Mouse (Mus musculus) limb, embryonic 14.5 days (tissue): ENCODE data around the gene Smg9. TPM values are rescaled to one million over a fixed set of nuclear protein-coding genes. Genes with fewer than 3 reads are reported as not detected.
A peak's percentile ranks its signal among the peaks of the same experiment; 100 is the strongest.

Experiments used
- ATAC-seq: fragments of 200-750 bp; cut with Nextera tagmentation; 2 replicates; pipeline ENCODE4 v1.8.0; 2017; ENCODE audit warnings: low read depth, moderate number of reproducible peaks, moderate TSS enrichment; ENCODE audit not compliant: low FRiP score
- DNase-seq: peaks from one replicate; pipeline ENCODE4 v3.0.0-alpha.2; 2015; ENCODE audit warnings: low spot score
- H3K27ac ChIP-seq: fragments of 300-500 bp; sonication (generic); replicated peaks from 2 replicates; pipeline ENCODE4 v1.5.1; 2014; ENCODE audit warnings: low read depth, mild to moderate bottlenecking, low read length, moderate library complexity, mixed read lengths
- H3K27me3 ChIP-seq: fragments of 300-500 bp; sonication (generic); 2 replicates; pipeline ENCODE4 v1.6.1; 2014; ENCODE audit warnings: low read length, mixed read lengths; ENCODE audit not compliant: control insufficient read depth, insufficient read depth
- H3K36me3 ChIP-seq: fragments of 300-500 bp; sonication (generic); 2 replicates; pipeline ENCODE4 v1.6.1; 2014; ENCODE audit warnings: mild to moderate bottlenecking, low read length, moderate library complexity, mixed read lengths; ENCODE audit not compliant: control insufficient read depth, insufficient read depth
- H3K4me1 ChIP-seq: fragments of 300-500 bp; sonication (generic); 2 replicates; pipeline ENCODE4 v1.6.1; 2014; ENCODE audit warnings: antibody characterized with exemption, low read length, mixed read lengths; ENCODE audit not compliant: control insufficient read depth, insufficient read depth
- H3K4me2 ChIP-seq: fragments of 300-500 bp; sonication (generic); replicated peaks from 2 replicates; pipeline ENCODE4 v1.6.1; 2014; ENCODE audit warnings: low read depth, mild to moderate bottlenecking, low read length, moderate library complexity; ENCODE audit not compliant: severe bottlenecking
- H3K4me3 ChIP-seq: fragments of 300-500 bp; sonication (generic); replicated peaks from 2 replicates; pipeline ENCODE4 v1.5.1; 2014; ENCODE audit warnings: low read length
- H3K9ac ChIP-seq: fragments of 300-500 bp; sonication (generic); 2 replicates; pipeline ENCODE4 v1.6.1; 2014; ENCODE audit warnings: mild to moderate bottlenecking, low read depth, low read length, moderate library complexity; ENCODE audit not compliant: severe bottlenecking
- H3K9me3 ChIP-seq: fragments of 300-500 bp; sonication (generic); 2 replicates; pipeline ENCODE4 v1.6.1; 2016; ENCODE audit warnings: low read length; ENCODE audit not compliant: control insufficient read depth
- POLR2A ChIP-seq: fragments of 200-500 bp; IDR thresholded peaks from 2 replicates; pipeline ENCODE4 v1.8.0; 2012; ENCODE audit warnings: inconsistent platforms, mild to moderate bottlenecking, moderate library complexity, borderline replicate concordance; ENCODE audit not compliant: insufficient read depth, insufficient read length; ENCODE audit errors: extremely low read depth
- WGBS: fragments of 180-500 bp; shearing (Covaris S2); extraction: QIAGEN DNeasy Blood & Tissue Kit; methylation state at CpG from one replicate; pipeline ENCODE4 v1.1.7; 2014; 5-methylcytosine and 5-hydroxymethylcytosine counted together
- polyA plus RNA-seq, 2 experiments: library from polyadenylated mRNA; depleted of rRNA in 1 of 2; stranded (reverse) in 1 of 2; unstranded in 1 of 2; fragments of >200 nt; fragmentation: Nextera tagmentation in 1 of 2; extraction: Ambion mirVana in 1 of 2; gene quantifications; 2 replicates each; pipeline versions ENCODE4 v1.2.1 to v1.2.3; 2012 to 2014

Smg9 gene
- polyA plus RNA-seq, 2 experiments = 23.2 to 44.3 TPM

DNA sequence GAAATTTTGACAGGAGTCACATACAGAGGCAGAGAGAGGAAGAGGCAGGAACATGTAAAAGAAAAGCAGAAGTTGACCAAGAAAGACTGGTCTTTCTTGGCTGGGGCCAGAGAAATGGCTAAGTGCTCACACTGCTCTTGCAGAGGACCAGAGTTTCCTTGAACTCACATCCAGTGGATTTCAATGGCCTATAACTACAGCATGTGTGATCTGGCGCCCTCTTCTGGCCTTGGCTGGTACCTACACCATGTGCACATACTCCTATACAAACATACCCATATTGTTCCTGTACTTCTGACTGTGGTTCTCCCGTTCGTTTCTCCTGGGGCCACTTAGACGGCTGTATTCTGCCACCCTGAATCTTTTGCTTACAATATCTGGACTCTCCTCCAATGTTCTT is 38.4 kb upstream of the Smg9 start:
- ATAC-seq (no peak), DNase-seq (no peak)
- Histone ChIP-seq H3K9me3 (no peaks in the 10 kb centered on the region), H3K9ac (no peak overlapping the region), H3K36me3 (no peaks in the 10 kb centered on the region), H3K27ac (no peak overlapping the region), H3K4me2 (no peak overlapping the region), H3K4me1 (no peaks in the 10 kb centered on the region), H3K4me3 (no peak overlapping the region), H3K27me3 (no peaks in the 10 kb centered on the region)
- 66% methylated on average over 4 of the region's 4 CpGs for WGBS
- TF ChIP-seq POLR2A = no peak

DNA sequence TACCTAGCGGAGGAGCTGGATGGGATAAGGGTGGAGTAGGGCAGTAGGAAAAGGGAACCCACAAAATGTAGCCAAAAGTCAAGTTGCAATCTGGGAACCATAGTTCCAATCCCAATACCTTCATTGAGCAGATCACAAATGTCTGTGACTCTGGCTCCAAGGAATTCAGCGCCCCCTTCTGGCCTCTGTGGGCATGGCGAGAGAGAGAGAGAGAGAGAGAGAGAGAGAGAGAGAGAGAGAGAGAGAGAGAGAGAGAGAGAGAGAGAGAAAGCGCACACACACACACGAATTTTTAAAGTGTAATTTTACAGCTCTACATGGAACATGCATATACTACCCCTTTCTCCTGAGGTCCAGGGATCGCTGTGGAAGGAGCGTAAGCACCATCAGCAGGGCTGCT is 36.2 kb upstream of the Smg9 start:
- DNase-seq = no peak
- Histone ChIP-seq H3K4me2 (no peak overlapping the region), H3K27me3 (no peaks in the 10 kb centered on the region), H3K4me1 (no peaks in the 10 kb centered on the region), H3K36me3 (no peaks in the 10 kb centered on the region), H3K9me3 (no peaks in the 10 kb centered on the region), H3K4me3 (no peak overlapping the region), H3K9ac (no peak overlapping the region), H3K27ac (no peak overlapping the region)
- TF ChIP-seq POLR2A = no peak
- WGBS = 21% methylated on average over 7 of the region's 7 CpGs
- no peak for ATAC-seq

DNA sequence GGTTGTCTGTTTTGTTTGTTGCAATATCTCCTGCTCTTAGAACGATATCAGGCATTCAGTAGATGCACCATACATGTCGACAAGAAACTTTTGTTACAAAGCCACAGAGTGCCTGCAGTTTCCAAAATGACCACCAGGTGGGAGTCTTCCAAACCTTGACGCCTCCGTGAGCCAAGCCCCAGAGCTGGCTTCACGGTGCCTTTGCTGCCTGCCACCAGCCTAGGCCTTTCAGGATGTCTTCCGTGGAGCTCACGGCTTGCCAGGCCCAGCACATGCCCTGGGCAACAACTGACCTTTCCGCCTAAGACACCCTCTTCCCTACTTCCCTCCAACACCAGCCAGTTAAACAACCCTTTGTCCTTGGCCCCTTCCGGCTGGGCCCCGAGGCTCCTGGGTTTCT is 34.6 kb upstream of the Smg9 start:
- 0 out of 2 replicates have a peak, but pooled peaks have one; percentile 30 for ATAC-seq
- Histone ChIP-seq H3K4me3 (no peak overlapping the region), H3K4me1 (no peaks in the 10 kb centered on the region), H3K27ac (no peak overlapping the region), H3K27me3 (no peaks in the 10 kb centered on the region), H3K9me3 (no peaks in the 10 kb centered on the region), H3K36me3 (no peaks in the 10 kb centered on the region), H3K9ac (no peak overlapping the region), H3K4me2 (no peak overlapping the region)
- DNase-seq = peak; percentile 87
- TF ChIP-seq POLR2A = no peak
- 23% methylated on average over 10 of the region's 10 CpGs for WGBS

DNA sequence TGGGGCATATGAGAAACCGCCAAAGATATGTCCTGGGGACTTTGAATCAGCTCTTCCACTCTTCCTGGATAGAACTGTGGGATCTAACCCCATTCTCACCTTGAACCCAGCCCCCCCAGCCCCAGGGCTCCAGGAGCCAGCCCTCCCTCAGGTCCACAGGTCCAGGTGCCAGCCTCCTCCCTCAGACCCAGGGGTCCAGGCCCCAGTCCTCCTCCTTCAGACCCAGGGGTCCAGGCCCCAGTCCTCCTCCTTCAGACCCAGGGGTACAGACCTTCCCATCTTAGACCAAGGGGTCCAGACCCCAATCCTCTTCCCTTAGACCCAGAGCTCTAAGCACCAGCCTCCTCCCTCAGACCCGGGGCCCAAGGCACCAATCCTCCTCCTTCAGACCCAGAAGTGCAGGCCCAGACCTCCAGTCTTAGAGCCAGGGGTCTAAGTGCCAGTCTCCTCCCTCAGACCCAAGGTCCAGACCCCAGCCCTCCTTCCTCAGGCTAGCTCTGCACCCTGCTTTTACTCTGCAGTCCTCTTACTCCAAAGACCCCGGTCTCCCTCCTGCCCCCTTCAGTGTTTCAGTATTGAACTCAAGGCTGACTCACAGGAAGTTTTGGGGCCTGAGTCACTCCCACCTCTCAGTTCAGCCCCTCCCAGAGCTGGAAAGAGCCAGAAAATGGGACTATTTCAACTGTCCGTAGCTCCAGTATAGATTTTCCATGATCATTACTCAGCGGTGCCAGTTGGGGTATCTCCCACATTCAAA is 34.0 kb upstream of the Smg9 start:
- H3K36me3 ChIP-seq = no peaks in the 10 kb centered on the region
- peaks cover 5% of the 10 kb centered on the region; the same call in 1 of the 2 replicates for H3K4me1 ChIP-seq
- H3K4me2 ChIP-seq = no peak overlapping the region
- no peaks in the 10 kb centered on the region for H3K27me3 ChIP-seq
- ATAC-seq = 0 out of 2 replicates have a peak, but pooled peaks have one; percentile 12
- WGBS = 73% methylated on average over 5 of the region's 5 CpGs
- no peak overlapping the region for H3K27ac ChIP-seq
- H3K9ac ChIP-seq = no peak overlapping the region
- no peak for DNase-seq
- TF ChIP-seq POLR2A = no peak
- no peaks in the 10 kb centered on the region for H3K9me3 ChIP-seq
- H3K4me3 ChIP-seq = no peak overlapping the region

DNA sequence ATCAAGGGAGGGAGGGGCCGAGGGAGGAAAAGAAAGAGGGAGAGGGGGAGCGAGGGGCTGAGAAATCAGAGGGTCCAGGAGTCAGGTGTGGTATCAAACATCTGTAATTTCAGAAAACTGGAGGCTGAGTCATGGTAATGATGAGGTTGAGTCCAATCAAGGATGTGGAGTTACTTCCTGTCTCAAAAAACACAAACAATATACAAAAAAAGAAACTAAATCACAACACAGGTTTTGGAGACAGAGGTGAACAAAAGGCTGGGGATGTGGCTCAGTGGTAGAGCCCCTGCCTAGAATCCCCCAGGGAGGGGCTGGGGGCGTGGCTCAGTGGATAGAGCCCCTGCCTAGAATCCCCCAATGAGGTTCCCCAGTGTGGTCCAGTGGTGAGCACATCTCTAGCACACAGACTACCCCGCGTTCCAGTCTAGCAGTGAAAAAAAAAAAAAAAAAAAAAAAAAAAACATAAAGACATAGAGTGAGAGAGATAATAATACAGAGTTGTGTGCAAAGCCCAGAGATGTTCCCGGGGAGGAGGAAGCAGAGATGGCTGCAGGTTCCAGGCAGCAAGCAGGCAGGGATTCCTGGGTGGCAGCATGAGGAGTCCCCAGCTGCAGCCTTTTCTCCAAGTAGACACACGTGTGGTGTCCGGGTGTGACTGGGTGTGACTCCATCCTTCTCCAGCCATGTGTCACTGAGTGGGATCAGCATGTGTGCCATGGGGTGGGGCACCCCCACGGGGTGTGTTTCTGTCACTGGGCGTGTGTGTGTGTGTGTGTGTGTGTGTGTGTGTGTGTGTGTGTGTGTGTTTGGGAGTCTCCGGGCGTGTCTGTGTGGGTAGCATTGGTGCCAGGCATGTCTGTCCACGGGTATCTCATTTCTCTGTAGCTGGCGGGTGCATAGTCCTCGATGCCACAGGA is 32.4 kb upstream of the Smg9 start:
- no peaks in the 10 kb centered on the region for H3K9me3 ChIP-seq
- H3K9ac ChIP-seq = no peak overlapping the region
- no peaks in the 10 kb centered on the region for H3K36me3 ChIP-seq
- TF ChIP-seq POLR2A = no peak
- no peak overlapping the region for H3K27ac ChIP-seq
- no peak for ATAC-seq
- peaks cover 6% of the 10 kb centered on the region; the same call in 1 of the 2 replicates for H3K4me1 ChIP-seq
- no peak overlapping the region for H3K4me3 ChIP-seq
- no peaks in the 10 kb centered on the region for H3K27me3 ChIP-seq
- no peak for DNase-seq
- no peak overlapping the region for H3K4me2 ChIP-seq
- WGBS = 75% methylated on average over 15 of the region's 15 CpGs
